Mouse (Mus musculus): ENCODE measurements around the gene Lig4. TPM values are rescaled to one million over a fixed set of nuclear protein-coding genes. Genes with fewer than 3 reads are reported as not detected.

Lig4 gene
- 5.0 and 5.4 TPM in 2 replicates for polyA plus RNA-seq (2016; fragmentation: Nextera tagmentation; extraction: Ambion mirVana)

DNA sequence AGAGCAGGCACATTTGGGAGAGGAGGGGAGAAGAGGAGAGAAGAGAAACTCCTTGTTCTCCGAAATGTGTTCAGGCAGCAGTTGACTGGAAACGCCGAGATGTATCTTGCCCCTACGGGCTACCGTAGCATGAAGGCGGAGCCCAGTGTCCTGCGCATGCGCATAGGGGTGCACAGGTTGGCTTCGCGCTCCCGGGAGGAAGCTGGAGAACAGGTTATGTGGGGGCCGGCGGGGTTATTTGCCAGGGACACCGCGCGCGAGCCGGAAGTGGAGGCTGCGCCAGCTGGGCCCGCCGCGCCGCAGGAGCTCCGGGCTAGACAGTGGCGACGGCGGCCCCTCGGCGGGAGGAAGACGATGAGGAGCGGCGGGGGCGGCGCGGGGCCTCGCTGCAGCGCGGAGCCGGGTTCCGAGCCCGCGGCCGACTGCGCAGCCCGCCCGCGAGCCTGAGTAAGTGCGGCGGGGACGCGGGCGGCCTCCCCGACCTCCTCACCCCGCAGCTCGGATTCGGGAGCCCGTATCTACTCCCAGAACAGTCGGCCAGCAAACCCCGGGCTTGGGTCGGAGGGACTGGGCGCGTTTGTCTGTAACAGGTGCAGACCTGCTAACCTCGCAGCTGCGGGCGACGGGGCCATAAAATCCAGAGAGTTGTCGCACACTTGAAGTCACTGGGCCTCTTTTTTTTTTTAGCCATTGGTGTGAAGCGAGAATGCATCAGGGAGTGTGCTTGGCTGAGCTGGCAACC is at the start of gene Lig4, which contains the start of gene Abhd13:
Gene Lig4, minus strand, starts transcription at position 114 of the 742 bp plus-strand sequence.
Gene Abhd13, plus strand, starts transcription at position 135 of the 742 bp plus-strand sequence.
- Histone ChIP-seq H3K27ac (ENCODE audit: poor library complexity, severe bottlenecking) (peak within 1 kb of the TSS; percentile 88), H3K36me3 (peaks cover 10% of the 10 kb centered on the region), H3K4me2 (peak within 1 kb of the TSS; percentile 80), H3K9me3 (replicated peaks) (no peaks in the 10 kb centered on the region), H3K27me3 (replicated peaks) (no peaks in the 10 kb centered on the region), H3K9ac (peak within 1 kb of the TSS; percentile 99), H3K4me3 (peak within 1 kb of the TSS; percentile 100), H3K4me1 (replicated peaks) (peaks cover 31% of the 10 kb centered on the region)
- ATAC-seq (ENCODE audit: insufficient number of reproducible peaks, low FRiP score): peak; percentile 85
- WGBS: under 1% methylated on average over 68 of the region's 68 CpGs

DNA sequence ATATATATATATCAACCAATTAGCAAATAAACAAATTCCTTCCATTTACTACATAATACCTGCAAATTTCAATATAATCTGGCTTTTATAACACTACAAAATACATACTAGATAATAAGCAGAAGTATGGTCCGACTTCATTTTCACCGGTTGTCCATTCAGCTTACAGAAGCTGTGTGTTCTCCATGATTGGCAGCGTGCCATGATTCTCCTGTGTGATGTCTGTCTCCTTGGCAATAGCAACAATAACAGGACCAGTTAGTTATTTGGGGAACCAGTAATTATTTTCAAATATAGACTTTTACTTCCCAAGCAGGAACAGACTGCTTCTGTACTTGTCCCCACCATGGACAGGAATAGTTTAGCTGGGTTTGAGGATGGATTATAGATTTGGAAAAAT is 39.7 kb upstream of the Lig4 start:
- Histone ChIP-seq H3K9me3 (replicated peaks) (no peaks in the 10 kb centered on the region; the same call in 1 of the 2 replicates), H3K4me2 (no peak overlapping the region)
- 60% methylated on average over 3 of the region's 3 CpGs for WGBS

DNA sequence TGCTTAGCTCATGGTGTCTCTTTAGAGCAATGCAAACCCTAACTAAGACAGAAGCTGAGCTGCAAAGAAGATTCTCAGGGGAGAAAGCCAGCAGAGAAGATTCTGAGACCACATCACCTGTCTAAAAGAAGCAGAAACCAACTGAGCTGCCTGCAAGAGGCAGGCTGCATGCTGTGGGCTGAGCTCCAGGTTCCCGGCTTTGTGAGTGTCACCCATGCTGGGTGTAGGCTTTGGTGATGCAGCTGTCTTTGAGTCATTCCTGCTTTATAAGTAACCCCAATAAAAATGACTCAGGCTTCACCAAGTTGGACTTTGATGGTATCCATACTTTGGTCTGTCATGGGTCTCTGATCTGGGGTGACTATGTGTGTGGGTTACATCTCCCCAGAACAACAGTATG is 38.8 kb upstream of the Lig4 start:
- Histone ChIP-seq H3K4me3 (no peak overlapping the region), H3K27ac (ENCODE audit: poor library complexity, severe bottlenecking) (no peak overlapping the region), H3K27me3 (replicated peaks) (no peaks in the 10 kb centered on the region), H3K9me3 (replicated peaks) (no peaks in the 10 kb centered on the region; the same call in 1 of the 2 replicates), H3K9ac (no peak overlapping the region), H3K4me2 (no peak overlapping the region), H3K4me1 (replicated peaks) (no peaks in the 10 kb centered on the region), H3K36me3 (no peaks in the 10 kb centered on the region)
- ATAC-seq (ENCODE audit: insufficient number of reproducible peaks, low FRiP score): no peak
- WGBS: 65% methylated on average over 1 of the region's 1 CpGs

More for the DNA sequence above, 39.7 kb upstream of the Lig4 start:
- Histone ChIP-seq H3K4me1 (replicated peaks) (no peaks in the 10 kb centered on the region), H3K27me3 (replicated peaks) (no peaks in the 10 kb centered on the region), H3K36me3 (no peaks in the 10 kb centered on the region), H3K9ac (no peak overlapping the region), H3K27ac (ENCODE audit: poor library complexity, severe bottlenecking) (no peak overlapping the region), H3K4me3 (no peak overlapping the region)
- no peak for ATAC-seq (ENCODE audit: insufficient number of reproducible peaks, low FRiP score)

DNA sequence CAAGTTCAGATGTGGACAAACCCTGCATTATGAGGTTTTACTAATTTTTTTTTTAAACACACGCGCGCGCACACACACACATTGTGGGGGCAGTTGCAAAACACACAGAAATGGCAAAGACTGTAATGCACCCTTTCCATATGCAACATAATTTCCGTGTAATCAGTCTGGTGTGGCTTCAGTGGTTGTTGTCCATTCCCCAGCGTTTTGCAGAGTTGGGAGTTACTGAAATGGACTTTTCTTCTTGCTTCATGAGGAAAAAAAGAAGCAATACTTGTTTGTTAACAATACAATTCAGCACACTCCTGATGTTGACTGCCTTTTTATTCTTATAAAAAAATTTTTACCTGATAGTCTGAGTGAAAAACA is 30.2 kb upstream of the Lig4 start:
- Histone ChIP-seq H3K4me1 (replicated peaks) (peaks cover 4% of the 10 kb centered on the region), H3K9me3 (replicated peaks) (no peaks in the 10 kb centered on the region), H3K27me3 (replicated peaks) (peaks cover 13% of the 10 kb centered on the region; the same call in 1 of the 2 replicates), H3K27ac (ENCODE audit: poor library complexity, severe bottlenecking) (no peak overlapping the region), H3K4me3 (peak overlapping the region; percentile 45), H3K4me2 (peak overlapping the region; percentile 77), H3K36me3 (no peaks in the 10 kb centered on the region), H3K9ac (0 out of 2 replicates have a peak overlapping the region, but pooled peaks have one; percentile 26)
- WGBS: 35% methylated on average over 6 of the region's 6 CpGs
- no peak for ATAC-seq (ENCODE audit: insufficient number of reproducible peaks, low FRiP score)

DNA sequence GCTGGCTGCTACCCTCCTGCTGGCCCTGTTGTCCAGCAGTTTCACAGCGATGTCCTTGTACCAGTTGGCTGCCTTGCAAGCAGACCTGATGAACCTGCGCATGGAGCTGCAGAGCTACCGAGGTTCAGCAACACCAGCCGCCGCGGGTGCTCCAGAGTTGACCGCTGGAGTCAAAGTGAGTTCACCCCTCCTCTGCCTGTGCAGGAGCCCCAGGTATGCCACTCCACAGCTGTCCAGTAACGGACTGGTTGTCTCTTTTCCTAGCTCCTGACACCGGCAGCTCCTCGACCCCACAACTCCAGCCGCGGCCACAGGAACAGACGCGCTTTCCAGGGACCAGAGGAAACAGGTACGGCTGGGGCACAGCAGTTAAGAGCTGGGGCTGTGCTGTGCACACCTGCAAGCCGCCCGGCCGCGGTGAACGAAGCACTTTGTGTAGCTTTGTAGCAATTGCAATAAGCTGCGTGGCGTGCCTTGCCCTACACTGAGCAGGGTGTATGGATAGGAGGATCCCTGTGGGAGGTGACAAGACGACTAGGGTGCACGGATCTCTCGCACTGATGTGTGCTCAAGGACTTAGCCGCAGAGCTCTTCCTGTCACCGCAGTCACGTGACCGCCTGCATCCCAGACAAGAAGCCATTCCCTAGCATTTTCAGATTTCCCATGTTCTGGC is 29.6 kb upstream of the Lig4 start:
- peaks cover 4% of the 10 kb centered on the region for H3K4me1 ChIP-seq (replicated peaks)
- H3K9ac ChIP-seq: peak overlapping the region; percentile 26; the same call in 1 of the 2 replicates
- H3K4me3 ChIP-seq: peak overlapping the region; percentile 45
- H3K27ac ChIP-seq (ENCODE audit: poor library complexity, severe bottlenecking): no peak overlapping the region
- H3K36me3 ChIP-seq: no peaks in the 10 kb centered on the region
- ATAC-seq (ENCODE audit: insufficient number of reproducible peaks, low FRiP score): no peak
- peaks cover 13% of the 10 kb centered on the region; the same call in 1 of the 2 replicates for H3K27me3 ChIP-seq (replicated peaks)
- H3K9me3 ChIP-seq (replicated peaks): no peaks in the 10 kb centered on the region
- WGBS: 4% methylated on average over 29 of the region's 29 CpGs
- H3K4me2 ChIP-seq: peak overlapping the region; percentile 77

DNA sequence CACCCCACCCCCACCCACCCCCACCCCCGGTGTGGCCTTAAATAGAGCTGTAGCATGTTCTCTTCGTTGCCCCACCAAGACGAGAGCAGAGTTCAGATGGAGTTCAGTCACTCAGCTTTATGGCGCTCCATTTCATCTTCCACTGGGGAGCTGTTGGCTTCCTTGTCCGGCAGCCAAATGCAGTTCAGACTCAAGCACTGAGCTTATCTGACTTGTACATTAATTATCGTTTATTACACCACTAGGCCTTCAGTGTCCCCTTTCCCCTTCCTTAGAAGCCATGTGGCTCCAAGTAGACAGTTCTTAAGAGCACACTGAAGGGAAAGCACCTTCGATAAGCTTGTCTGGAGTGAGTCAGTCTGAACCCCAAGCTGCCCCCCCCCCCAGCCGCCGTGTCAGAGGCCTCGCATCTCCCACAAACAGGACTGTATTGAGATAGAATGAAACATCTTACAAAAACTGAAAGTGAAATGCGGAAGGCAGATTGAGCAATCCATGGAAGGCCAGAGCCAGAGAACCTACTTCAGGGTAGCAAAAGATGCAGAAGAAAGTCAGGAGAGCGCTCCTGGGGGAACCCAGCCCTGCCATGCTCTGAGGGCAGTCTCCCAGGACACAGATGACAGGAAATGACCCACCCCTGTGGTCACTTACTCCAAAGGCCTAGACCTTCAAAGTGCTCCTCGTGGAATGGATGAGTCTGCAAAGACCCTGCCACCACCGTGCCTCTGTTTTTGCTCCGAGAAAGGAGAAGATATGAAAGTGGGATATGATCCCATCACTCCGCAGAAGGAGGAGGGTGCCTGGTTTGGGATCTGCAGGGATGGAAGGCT is 28.9 kb upstream of the Lig4 start, which contains the start of gene Tnfsf13b:
Gene Tnfsf13b, plus strand, starts transcription at position 312 of the 830 bp plus-strand sequence.
- Histone ChIP-seq H3K4me2 (peak within 1 kb of the TSS; percentile 77), H3K9me3 (replicated peaks) (no peaks in the 10 kb centered on the region), H3K4me3 (peak within 1 kb of the TSS; percentile 45), H3K9ac (peak within 1 kb of the TSS; percentile 26; the same call in 1 of the 2 replicates), H3K27ac (ENCODE audit: poor library complexity, severe bottlenecking) (no peak within 1 kb of the TSS), H3K36me3 (no peaks in the 10 kb centered on the region), H3K27me3 (replicated peaks) (peaks cover 13% of the 10 kb centered on the region; the same call in 1 of the 2 replicates), H3K4me1 (replicated peaks) (peaks cover 4% of the 10 kb centered on the region)
- ATAC-seq (ENCODE audit: insufficient number of reproducible peaks, low FRiP score): no peak
- WGBS: 57% methylated on average over 16 of the region's 16 CpGs

DNA sequence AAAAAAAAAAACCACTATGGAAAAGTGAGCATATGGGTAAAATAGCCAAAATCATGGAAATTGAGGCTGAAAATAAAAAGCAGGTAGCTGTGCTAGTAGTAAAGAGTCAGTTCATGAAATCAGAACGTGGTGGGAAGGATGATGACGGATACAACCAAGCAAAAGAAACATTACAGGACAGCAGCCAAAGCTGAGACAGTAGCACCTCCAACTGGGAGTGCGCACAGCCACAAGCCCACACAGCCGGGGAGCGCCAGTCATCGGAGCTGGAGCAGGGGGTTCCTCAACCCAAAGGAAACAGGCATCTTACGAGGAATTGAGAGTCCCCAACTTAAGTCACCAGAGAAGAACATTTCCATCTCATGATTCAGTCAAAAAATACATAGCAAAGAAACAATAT is 26.6 kb upstream of the Lig4 start:
- Histone ChIP-seq H3K4me1 (replicated peaks) (peaks cover 4% of the 10 kb centered on the region), H3K9ac (no peak overlapping the region), H3K36me3 (no peaks in the 10 kb centered on the region), H3K9me3 (replicated peaks) (no peaks in the 10 kb centered on the region), H3K27ac (ENCODE audit: poor library complexity, severe bottlenecking) (no peak overlapping the region), H3K27me3 (replicated peaks) (peaks cover 13% of the 10 kb centered on the region; the same call in 1 of the 2 replicates), H3K4me2 (no peak overlapping the region), H3K4me3 (no peak overlapping the region)
- 70% methylated on average over 7 of the region's 7 CpGs for WGBS
- no peak for ATAC-seq (ENCODE audit: insufficient number of reproducible peaks, low FRiP score)

DNA sequence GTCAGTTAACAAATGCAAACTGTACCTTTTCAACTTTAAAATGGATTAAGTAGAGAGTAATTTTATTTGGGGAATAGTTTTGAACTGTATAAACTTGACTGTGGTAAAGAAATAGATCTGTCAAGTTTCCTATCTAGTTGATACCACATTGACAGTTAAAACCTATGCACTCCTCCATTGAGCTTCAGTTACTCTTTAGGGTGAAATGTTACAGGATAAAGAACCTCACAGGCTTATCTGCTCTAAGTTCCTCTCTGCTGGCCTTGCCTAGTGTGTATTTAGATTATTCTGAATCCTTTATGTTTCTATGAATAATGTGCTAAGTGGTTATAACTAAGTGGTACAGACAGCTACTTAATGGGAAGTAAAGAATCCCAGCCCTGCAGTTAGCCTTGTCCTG is 2.7 kb upstream of the Lig4 start:
- Histone ChIP-seq H3K27ac (ENCODE audit: poor library complexity, severe bottlenecking) (no peak overlapping the region), H3K9me3 (replicated peaks) (no peaks in the 10 kb centered on the region), H3K4me1 (replicated peaks) (peaks cover 29% of the 10 kb centered on the region), H3K4me3 (no peak overlapping the region), H3K9ac (no peak overlapping the region), H3K4me2 (no peak overlapping the region), H3K27me3 (replicated peaks) (no peaks in the 10 kb centered on the region), H3K36me3 (peaks cover 12% of the 10 kb centered on the region)
- ATAC-seq (ENCODE audit: insufficient number of reproducible peaks, low FRiP score): no peak

DNA sequence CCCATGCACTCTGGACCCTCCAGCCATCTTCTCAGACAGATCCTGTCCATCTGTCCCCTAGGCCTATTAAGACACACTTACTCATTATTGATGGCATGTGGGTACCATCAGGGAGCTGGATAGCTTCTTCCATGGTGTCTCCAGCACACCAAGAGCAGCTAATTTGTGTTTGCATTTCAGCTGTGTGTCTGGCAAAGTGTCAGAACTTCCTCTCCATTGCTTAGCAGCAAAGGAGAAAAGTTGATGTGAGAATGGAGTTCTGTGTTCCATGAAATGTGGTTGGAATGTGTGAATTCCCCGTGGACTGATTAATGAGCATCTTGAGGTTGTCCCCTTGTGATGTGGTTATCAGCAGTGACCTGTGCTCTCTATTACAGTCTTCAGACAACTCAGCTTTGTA is 2.3 kb upstream of the Lig4 start:
- no peaks in the 10 kb centered on the region for H3K9me3 ChIP-seq (replicated peaks)
- no peak overlapping the region for H3K4me3 ChIP-seq

DNA sequence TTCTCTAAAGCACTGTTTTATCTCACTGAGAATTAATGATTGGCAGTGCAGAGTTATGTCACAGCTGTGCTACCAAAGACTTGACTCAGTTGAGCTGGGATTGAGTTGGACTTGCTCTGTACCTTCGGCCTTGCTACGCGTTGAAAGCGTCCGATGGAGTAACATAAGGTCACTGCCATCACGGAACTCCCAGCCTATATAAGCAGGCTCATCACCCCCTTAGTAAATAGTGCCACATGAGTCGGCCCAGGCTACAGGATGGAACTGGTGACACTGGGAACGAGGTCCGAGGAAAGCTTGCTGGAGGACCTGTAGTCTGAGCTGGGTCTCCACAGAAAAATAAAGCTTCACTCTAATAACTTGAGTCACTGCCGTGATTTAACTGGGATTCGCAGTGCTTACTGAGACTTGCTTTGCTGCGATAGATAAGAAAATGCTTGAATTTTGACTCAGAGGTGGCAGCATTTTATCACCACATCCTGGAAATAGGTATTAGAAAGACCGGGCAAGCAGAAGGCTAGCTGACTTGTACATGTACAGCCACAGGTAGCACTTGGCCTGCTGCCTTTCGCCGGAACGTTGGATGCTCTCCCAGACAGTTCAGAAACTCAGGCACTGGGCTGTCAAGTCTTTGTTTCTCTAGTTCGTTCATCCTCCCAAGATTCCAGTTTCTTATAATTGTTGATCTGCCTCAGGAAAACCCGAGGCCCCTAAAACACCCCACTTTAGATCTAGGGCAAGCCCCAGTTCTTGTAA is 1.2 kb upstream of the Lig4 start:
- H3K4me3 ChIP-seq: peak overlapping the region; percentile 100
- H3K9me3 ChIP-seq (replicated peaks): no peaks in the 10 kb centered on the region
- H3K27ac ChIP-seq (ENCODE audit: poor library complexity, severe bottlenecking): no peak overlapping the region
- H3K4me2 ChIP-seq: peak overlapping the region; percentile 80
- peak overlapping the region; percentile 99 for H3K9ac ChIP-seq
- H3K27me3 ChIP-seq (replicated peaks): no peaks in the 10 kb centered on the region
- peaks cover 31% of the 10 kb centered on the region for H3K4me1 ChIP-seq (replicated peaks)
- H3K36me3 ChIP-seq: peaks cover 8% of the 10 kb centered on the region
- WGBS: 46% methylated on average over 18 of the region's 18 CpGs
- no peak for ATAC-seq (ENCODE audit: insufficient number of reproducible peaks, low FRiP score)

More for the DNA sequence above, 2.3 kb upstream of the Lig4 start:
- H3K27ac ChIP-seq (ENCODE audit: poor library complexity, severe bottlenecking): no peak overlapping the region
- H3K27me3 ChIP-seq (replicated peaks): no peaks in the 10 kb centered on the region
- H3K36me3 ChIP-seq: peaks cover 12% of the 10 kb centered on the region
- 52% methylated on average over 1 of the region's 1 CpGs for WGBS
- H3K4me1 ChIP-seq (replicated peaks): peaks cover 31% of the 10 kb centered on the region
- no peak overlapping the region for H3K9ac ChIP-seq
- no peak overlapping the region for H3K4me2 ChIP-seq
- no peak for ATAC-seq (ENCODE audit: insufficient number of reproducible peaks, low FRiP score)

Measured in heart, embryonic 12.5 days (tissue).